Mouse (Mus musculus) liver, embryonic 12.5 days (tissue): ENCODE results near the gene Trak1. TPM values are rescaled to one million over a fixed set of nuclear protein-coding genes. Genes with fewer than 3 reads are reported as not detected.
A peak's percentile ranks its signal among the peaks of the same experiment; 100 is the strongest.

ENCODE experiments used
- ATAC-seq: fragments of 200-750 bp; cut with Nextera tagmentation; 2 replicates; pipeline ENCODE4 v1.8.0; 2017; ENCODE audit warnings: moderate number of reproducible peaks, mild to moderate bottlenecking, moderate library complexity
- H3K27ac ChIP-seq: fragments of 300-500 bp; sonication (generic); 2 replicates; pipeline ENCODE4 v1.5.1; 2016; ENCODE audit warnings: mild to moderate bottlenecking
- H3K27me3 ChIP-seq: fragments of 300-500 bp; sonication (generic); replicated peaks from 2 replicates; pipeline ENCODE4 v1.6.1; 2016; ENCODE audit warnings: mild to moderate bottlenecking, moderate library complexity
- H3K36me3 ChIP-seq: fragments of 300-500 bp; sonication (generic); 2 replicates; pipeline ENCODE4 v1.6.1; 2016; ENCODE audit warnings: mild to moderate bottlenecking, moderate library complexity
- H3K4me1 ChIP-seq: fragments of 300-500 bp; sonication (generic); 2 replicates; pipeline ENCODE4 v1.6.1; 2016
- H3K4me2 ChIP-seq: fragments of 300-500 bp; sonication (generic); 2 replicates; pipeline ENCODE4 v1.6.1; 2016; ENCODE audit warnings: mild to moderate bottlenecking, moderate library complexity
- H3K4me3 ChIP-seq: fragments of 300-500 bp; sonication (generic); 2 replicates; pipeline ENCODE4 v1.5.1; 2016; ENCODE audit warnings: mild to moderate bottlenecking, moderate library complexity
- H3K9ac ChIP-seq: fragments of 300-500 bp; sonication (generic); 2 replicates; pipeline ENCODE4 v1.6.1; 2016; ENCODE audit warnings: mild to moderate bottlenecking, moderate library complexity
- H3K9me3 ChIP-seq: fragments of 300-500 bp; sonication (generic); replicated peaks from 2 replicates; pipeline ENCODE4 v1.6.1; 2016; ENCODE audit warnings: mild to moderate bottlenecking, moderate library complexity
- WGBS: fragments of 180-500 bp; shearing (Covaris S2); methylation state at CpG from one replicate; pipeline ENCODE4 v1.1.7; 2016; ENCODE audit not compliant: insufficient replicate concordance; 5-methylcytosine and 5-hydroxymethylcytosine counted together
- polyA plus RNA-seq: library from polyadenylated mRNA; unstranded; fragments of >200 nt; fragmentation: Nextera tagmentation; extraction: Ambion mirVana; gene quantifications from 2 replicates; pipeline ENCODE4 v1.2.1, GENCODE M21; 2016

The Trak1 gene
- polyA plus RNA-seq, 1 experiment from 2014 or later: 11.0 TPM

GRCm38 (mm10) chr9:121458466-121458865 lies 161.2 kb downstream of the Trak1 start:
- Histone ChIP-seq H3K9ac (no peak overlapping the region), H3K9me3 (no peaks in the 10 kb centered on the region), H3K4me2 (no peak overlapping the region), H3K4me1 (peaks cover 28% of the 10 kb centered on the region), H3K27ac (no peak overlapping the region), H3K27me3 (no peaks in the 10 kb centered on the region), H3K36me3 (peaks cover 54% of the 10 kb centered on the region), H3K4me3 (no peak overlapping the region)
- peak; percentile 27; the same call in 1 of the 2 replicates for ATAC-seq
- WGBS: 25% methylated on average over 8 of the region's 8 CpGs

GRCm38 (mm10) chr9:121459950-121460349 lies 162.6 kb downstream of the Trak1 start:
- Histone ChIP-seq H3K27ac (no peak overlapping the region), H3K9ac (no peak overlapping the region), H3K36me3 (peaks cover 39% of the 10 kb centered on the region), H3K4me1 (peaks cover 23% of the 10 kb centered on the region), H3K4me3 (no peak overlapping the region), H3K4me2 (no peak overlapping the region), H3K27me3 (no peaks in the 10 kb centered on the region), H3K9me3 (no peaks in the 10 kb centered on the region)
- no peak for ATAC-seq
- WGBS: 58% methylated on average over 2 of the region's 2 CpGs

GRCm38 (mm10) chr9:121460527-121460926 lies 163.2 kb downstream of the Trak1 start:
- WGBS: 84% methylated on average over 16 of the region's 16 CpGs
- Histone ChIP-seq H3K9ac (no peak overlapping the region), H3K27ac (no peak overlapping the region), H3K36me3 (peaks cover 33% of the 10 kb centered on the region), H3K27me3 (no peaks in the 10 kb centered on the region), H3K9me3 (no peaks in the 10 kb centered on the region), H3K4me2 (no peak overlapping the region), H3K4me3 (no peak overlapping the region), H3K4me1 (peaks cover 17% of the 10 kb centered on the region)
- no peak for ATAC-seq

- ATAC-seq: no peak
- Histone ChIP-seq H3K36me3 (peaks cover 4% of the 10 kb centered on the region), H3K27ac (no peak overlapping the region), H3K4me1 (no peaks in the 10 kb centered on the region), H3K4me3 (no peak overlapping the region), H3K9ac (no peak overlapping the region), H3K27me3 (no peaks in the 10 kb centered on the region), H3K9me3 (no peaks in the 10 kb centered on the region), H3K4me2 (no peak overlapping the region)
- WGBS: 73% methylated on average over 11 of the region's 11 CpGs
These were observed 170.2 kb downstream of the Trak1 start for GRCm38 (mm10) chr9:121467460-121467859.

GRCm38 (mm10) chr9:121469711-121470110 lies 172.4 kb downstream of the Trak1 start:
- H3K9ac ChIP-seq: no peak overlapping the region
- 83% methylated on average over 6 of the region's 6 CpGs for WGBS
- no peak overlapping the region for H3K27ac ChIP-seq
- ATAC-seq: no peak
- peaks cover 8% of the 10 kb centered on the region for H3K36me3 ChIP-seq
- H3K4me2 ChIP-seq: no peak overlapping the region
- no peak overlapping the region for H3K4me3 ChIP-seq
- no peaks in the 10 kb centered on the region for H3K9me3 ChIP-seq
- H3K4me1 ChIP-seq: no peaks in the 10 kb centered on the region
- H3K27me3 ChIP-seq: no peaks in the 10 kb centered on the region

- Histone ChIP-seq H3K9ac (no peak overlapping the region), H3K27me3 (0 out of 2 replicates have a peak, but pooled peaks cover 3% of the 10 kb centered on the region), H3K4me2 (no peak overlapping the region), H3K4me3 (no peak overlapping the region), H3K9me3 (no peaks in the 10 kb centered on the region), H3K4me1 (peaks cover 4% of the 10 kb centered on the region), H3K36me3 (peaks cover 8% of the 10 kb centered on the region), H3K27ac (no peak overlapping the region)
- 61% methylated on average over 5 of the region's 5 CpGs for WGBS
- ATAC-seq: no peak
These were observed 177.5 kb downstream of the Trak1 start for GRCm38 (mm10) chr9:121474771-121475170.

GRCm38 (mm10) chr9:121475488-121476452 lies 178.5 kb downstream of the Trak1 start:
- 64% methylated on average over 16 of the region's 16 CpGs for WGBS

GRCm38 (mm10) chr9:121477305-121477911 lies 180.1 kb downstream of the Trak1 start:
- 15% methylated on average over 15 of the region's 15 CpGs for WGBS
- H3K9me3 ChIP-seq: no peaks in the 10 kb centered on the region
- no peak overlapping the region for H3K4me3 ChIP-seq
- no peak overlapping the region for H3K9ac ChIP-seq
- H3K27me3 ChIP-seq: peaks cover 3% of the 10 kb centered on the region; the same call in 1 of the 2 replicates
- peaks cover 4% of the 10 kb centered on the region for H3K36me3 ChIP-seq
- 0 out of 2 replicates have a peak overlapping the region, but pooled peaks have one; percentile 23 for H3K4me2 ChIP-seq
- no peak for ATAC-seq
- peaks cover 4% of the 10 kb centered on the region for H3K4me1 ChIP-seq
- H3K27ac ChIP-seq: no peak overlapping the region

More at GRCm38 (mm10) chr9:121475488-121476452, 178.5 kb downstream of the Trak1 start:
- H3K27ac ChIP-seq: no peak overlapping the region
- no peaks in the 10 kb centered on the region for H3K9me3 ChIP-seq
- H3K9ac ChIP-seq: no peak overlapping the region
- H3K27me3 ChIP-seq: 0 out of 2 replicates have a peak, but pooled peaks cover 3% of the 10 kb centered on the region
- no peak for ATAC-seq
- no peak overlapping the region for H3K4me2 ChIP-seq
- H3K4me1 ChIP-seq: peaks cover 4% of the 10 kb centered on the region
- peaks cover 8% of the 10 kb centered on the region for H3K36me3 ChIP-seq
- H3K4me3 ChIP-seq: no peak overlapping the region

- no peak for ATAC-seq
- Histone ChIP-seq H3K4me3 (no peak overlapping the region), H3K4me2 (no peak overlapping the region), H3K36me3 (no peaks in the 10 kb centered on the region), H3K4me1 (peaks cover 4% of the 10 kb centered on the region), H3K9ac (no peak overlapping the region), H3K27ac (no peak overlapping the region), H3K9me3 (no peaks in the 10 kb centered on the region), H3K27me3 (peaks cover 3% of the 10 kb centered on the region; the same call in 1 of the 2 replicates)
- 26% methylated on average over 5 of the region's 5 CpGs for WGBS
These were observed 182.2 kb downstream of the Trak1 start for GRCm38 (mm10) chr9:121479453-121479852.

GRCm38 (mm10) chr9:121487216-121487615 lies 189.9 kb downstream of the Trak1 start:
- ATAC-seq: no peak
- Histone ChIP-seq H3K27ac (no peak overlapping the region), H3K9me3 (no peaks in the 10 kb centered on the region), H3K4me3 (no peak overlapping the region), H3K27me3 (peaks cover 24% of the 10 kb centered on the region), H3K4me1 (no peaks in the 10 kb centered on the region), H3K9ac (no peak overlapping the region), H3K36me3 (no peaks in the 10 kb centered on the region), H3K4me2 (no peak overlapping the region)
- 52% methylated on average over 7 of the region's 7 CpGs for WGBS

- Histone ChIP-seq H3K4me3 (no peak overlapping the region), H3K4me2 (no peak overlapping the region), H3K27ac (no peak overlapping the region), H3K9ac (no peak overlapping the region), H3K9me3 (no peaks in the 10 kb centered on the region), H3K4me1 (no peaks in the 10 kb centered on the region), H3K36me3 (no peaks in the 10 kb centered on the region), H3K27me3 (peaks cover 69% of the 10 kb centered on the region)
- WGBS: 68% methylated on average over 11 of the region's 11 CpGs
- ATAC-seq: no peak
These were observed 194.4 kb downstream of the Trak1 start for GRCm38 (mm10) chr9:121491592-121492240.
